Mouse (Mus musculus) mouse trophoblast stem cell (cell line): ENCODE data around the gene Anxa9.

ENCODE experiments used
- in situ Hi-C, 2 experiments: fragments of 300-500 bp; cut with MseI, MboI; formaldehyde crosslinking; loops; 2 replicates in 1 of 2; 3 replicates in 1 of 2; pipeline ENCODE4 v1.15.1; 2025

Anxa9 gene

DNA sequence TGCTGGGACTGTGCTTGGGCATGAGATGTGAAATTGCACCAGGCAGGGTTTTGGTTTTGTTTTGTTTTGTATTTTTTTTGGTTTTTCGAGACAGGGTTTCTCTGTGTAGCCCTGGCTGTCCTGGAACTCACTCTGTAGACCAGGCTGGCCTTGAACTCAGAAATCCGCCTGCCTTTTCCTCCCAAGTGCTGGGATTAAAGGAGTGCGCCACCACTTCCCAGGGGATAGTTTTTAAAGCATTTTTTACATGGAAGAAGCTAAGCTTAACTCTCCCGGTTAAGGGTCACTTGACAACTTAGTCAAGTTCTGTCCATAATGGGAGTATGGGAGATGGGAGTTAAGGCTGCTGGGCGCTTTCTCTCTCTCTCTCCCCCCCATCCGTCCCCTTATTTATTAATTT is 7.1 kb upstream of the Anxa9 start:
- in situ Hi-C loops = loop anchor here in 1 of 2 experiments (5.0 kb wide), 1 partner anchor 78 kb away; no protein-coding TSS in a partner anchor

DNA sequence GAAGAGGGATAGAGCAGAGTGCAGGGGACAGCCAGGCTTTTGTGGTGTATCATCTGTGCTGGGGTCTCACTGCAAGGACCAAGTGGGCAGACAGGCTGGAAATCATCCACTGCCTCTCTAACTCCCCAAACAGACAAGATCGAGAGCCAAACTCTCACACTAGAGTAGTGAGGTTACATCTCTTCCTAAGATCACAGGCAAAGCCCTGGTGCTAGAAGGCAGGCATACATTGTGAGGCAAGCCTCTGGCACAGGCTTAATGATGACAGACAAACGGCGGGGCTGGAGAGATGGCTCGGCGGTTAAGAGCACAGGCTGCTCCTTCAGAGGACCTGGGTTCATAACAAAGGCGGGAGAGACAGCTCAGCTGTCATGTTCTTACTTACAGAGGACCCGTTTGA is 6.5 kb upstream of the Anxa9 start:
- in situ Hi-C loops = loop anchor here in 1 of 2 experiments (5.0 kb wide), 1 partner anchor 79 kb away; no protein-coding TSS in a partner anchor

DNA sequence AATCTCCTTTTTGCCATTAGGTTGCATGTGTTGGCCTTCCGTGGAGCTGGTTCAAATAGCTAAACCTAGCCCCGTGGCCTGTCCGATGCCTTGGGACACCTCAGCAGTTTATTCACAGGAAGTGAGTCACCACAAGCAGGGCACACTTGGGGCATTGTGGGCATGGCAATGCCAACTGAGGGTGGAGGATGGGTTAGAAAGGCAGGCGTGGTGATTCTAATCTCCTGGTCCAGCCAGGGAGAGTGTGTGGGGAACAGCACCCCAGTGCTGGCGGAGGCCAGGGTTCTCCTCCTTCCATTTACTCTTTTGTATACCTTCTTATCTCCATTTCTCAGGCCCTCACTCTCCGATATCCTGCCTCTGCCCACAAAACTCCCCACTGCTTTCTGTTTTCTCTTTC is 5.6 kb upstream of the Anxa9 start:
- in situ Hi-C loops = loop anchor here in 1 of 2 experiments (5.0 kb wide), 1 partner anchor 80 kb away; no protein-coding TSS in a partner anchor

DNA sequence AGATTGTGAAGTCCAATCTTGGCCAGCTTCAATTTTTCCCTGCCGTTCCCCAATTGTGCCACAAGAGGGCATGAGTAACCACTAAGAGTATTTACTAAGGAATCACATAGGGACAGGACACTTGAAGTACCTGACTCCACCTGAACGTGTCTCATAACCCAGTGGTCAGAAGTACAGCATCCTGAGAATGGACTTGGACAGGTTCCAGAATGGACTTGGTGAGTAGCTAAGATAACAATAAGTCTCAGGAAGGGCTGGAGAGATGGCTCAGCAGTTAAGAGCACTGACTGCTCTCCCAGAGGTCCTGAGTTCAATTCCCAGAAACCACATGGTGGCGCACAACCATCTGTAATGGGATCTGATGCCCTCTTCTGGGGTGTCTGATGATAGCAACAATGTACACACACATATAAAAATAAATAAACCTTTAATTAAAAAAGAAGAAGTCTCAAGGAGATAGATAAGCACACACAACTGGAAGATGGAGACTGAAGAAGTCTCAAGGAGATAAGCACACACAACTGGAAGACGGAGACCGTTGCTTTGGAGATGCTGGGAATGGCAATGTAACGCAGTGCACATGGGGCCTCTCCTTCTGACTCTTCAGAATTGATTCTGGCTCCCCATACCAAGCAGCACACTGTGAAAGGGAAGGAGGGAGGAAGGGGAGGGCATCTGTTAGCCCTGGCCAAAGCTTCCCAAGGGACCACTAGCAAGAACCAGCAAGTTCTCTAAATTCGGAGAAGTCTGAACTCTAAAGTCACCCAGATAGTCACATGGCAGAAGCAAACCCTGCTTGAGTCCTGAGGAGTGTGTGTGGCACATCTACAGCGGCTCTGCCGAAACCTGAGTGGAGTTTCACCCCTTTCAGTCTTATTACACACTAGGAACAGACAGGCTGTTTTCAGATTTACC is 4.2 kb upstream of the Anxa9 start:
- in situ Hi-C loops = loop anchor here in 1 of 2 experiments (5.0 kb wide), 1 partner anchor 81 kb away; no protein-coding TSS in a partner anchor

DNA sequence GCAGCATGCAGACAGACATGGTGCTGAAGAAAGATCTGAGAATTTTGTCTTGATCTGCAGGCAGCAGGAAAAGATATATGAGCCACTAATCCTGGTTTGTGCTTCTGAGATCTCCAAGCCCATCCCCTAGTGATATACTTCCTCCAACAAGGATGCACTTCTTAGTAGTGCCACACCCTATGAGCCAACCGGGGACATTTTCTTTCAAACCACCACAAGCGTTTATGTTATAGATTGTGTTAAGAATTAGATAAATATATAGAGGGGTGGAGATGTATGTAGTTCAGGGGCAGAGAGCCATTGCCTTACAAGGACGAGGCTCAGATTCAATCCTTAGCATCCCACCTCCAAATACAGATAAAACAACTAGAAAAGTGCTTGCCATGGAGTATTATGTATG is 3.5 kb upstream of the Anxa9 start:
- in situ Hi-C loops = loop anchor here in 1 of 2 experiments (5.0 kb wide), 1 partner anchor 82 kb away; no protein-coding TSS in a partner anchor

DNA sequence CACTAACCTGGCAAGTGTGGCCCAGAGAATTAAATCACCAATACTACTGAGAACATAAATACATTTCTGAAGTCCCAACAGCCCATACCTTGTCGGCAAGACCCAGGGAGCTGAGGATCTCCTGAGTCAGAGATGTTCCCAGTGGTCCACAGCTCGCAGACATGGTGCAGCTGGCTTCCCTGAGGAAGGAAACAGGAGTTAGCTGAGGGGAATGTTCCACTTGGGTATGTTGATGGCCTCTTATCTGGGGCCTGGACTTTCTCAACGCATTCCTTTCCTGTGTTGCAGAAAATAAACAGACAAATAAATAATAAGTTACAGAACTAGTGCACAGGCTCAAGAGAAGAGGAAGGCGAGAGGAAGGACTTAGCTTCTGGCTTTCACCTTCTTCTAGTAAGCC is 732 bp downstream of the Anxa9 start:
- in situ Hi-C loops = no loop called here

DNA sequence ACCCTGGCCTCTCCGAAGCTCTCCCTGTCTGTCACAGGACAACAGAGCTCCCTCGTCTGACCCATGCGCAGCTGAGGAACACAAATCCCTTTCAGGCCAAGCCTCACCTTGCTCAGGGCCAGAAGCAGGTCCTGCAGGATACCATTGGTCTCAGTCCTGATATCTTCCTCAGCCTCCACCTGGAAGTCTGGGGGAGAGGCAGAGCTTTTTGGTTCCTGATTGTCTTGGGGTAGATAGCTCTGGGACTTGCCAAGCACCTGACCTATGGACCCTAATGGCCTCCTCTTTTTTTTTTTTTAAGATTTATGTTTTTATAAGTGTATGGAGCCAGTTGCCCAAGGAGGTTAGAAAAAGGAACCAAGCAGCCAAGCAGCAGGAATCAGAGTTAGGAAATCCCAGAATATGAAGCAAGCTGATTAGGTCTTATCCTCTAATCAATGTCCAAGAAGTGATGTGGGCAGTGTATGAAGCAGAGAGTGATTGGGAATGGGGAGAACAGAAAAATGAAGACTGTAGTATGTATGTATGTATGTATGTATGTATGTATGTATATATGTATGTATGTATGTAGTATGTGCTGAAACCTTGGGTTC is 5.7 kb downstream of the Anxa9 start:
- in situ Hi-C loops = no loop called here

DNA sequence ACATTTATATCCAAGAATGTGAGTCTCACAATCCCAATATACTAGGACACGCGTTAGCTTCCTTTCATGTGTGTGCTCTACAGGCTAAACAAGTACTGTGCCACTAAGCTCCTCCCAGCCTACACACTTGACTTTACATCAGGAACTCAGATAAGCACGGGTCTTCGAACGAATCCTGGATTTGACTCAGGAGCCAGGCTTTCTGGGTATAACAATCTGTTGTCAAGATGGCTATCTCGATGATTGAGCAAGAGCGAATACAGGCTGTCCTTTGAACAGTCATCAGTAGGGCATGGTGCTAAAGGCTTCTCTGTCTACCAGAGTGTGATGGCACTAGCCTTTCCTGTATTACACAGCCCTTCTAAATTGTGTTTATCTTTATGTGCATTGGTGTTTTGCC is 9.0 kb downstream of the Anxa9 start:
- in situ Hi-C loops = no loop called here

DNA sequence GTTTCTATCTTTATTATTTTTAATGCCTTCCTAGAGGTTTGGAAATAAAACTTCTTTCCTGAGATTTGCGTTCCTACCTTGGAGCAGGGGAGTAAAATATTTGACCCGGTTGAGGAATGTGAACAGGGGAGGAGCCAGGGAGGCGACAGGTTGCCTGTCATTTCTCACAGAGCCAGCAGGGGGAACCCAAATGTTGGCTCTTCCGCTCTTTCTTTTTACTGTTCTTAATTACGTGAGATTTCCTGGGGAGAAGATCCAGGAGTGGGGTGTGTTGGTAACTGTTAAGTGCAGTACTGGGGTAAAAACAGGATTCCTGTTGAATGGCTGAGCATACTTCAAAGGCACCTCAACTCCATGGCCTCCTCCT is 10.9 kb downstream of the Anxa9 start:
- in situ Hi-C loops = no loop called here

DNA sequence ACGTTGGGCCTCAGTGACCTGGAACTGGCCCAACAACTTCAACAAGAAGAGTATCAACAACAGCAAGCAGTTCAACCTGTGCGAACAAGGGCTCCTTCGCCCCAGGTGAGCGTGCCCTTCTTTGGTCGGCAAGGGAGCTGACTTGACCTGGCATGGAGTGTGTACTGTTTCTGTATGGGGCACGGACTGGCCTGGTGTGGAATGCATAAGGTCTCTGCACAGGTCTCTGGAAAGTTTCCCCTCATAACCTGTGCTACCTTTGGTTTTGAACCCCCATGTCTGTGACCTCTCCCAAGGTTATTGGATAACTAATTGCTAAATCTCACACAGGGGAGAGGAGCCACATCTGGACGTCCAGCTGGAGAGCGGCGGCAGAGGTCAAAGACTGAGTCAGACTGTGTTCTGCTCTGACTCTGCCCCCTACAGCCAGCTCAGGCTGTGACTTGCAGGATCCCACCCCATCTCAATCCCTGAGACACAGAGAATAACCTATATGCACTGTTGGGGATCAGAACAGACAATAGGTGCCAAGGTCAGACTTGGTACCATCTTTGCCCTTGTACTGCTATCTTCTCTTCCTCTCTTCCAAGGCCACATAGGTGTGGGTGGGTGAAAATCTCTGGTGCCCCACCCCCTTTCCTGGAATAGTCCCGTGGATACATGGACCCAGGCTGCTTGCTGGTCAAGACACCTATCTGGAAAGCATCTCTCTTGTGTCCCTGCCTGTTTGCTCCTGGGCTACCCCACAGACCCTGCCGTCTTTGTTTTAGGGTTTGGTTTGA is 11.5 kb downstream of the Anxa9 start:
- in situ Hi-C loops = no loop called here

DNA sequence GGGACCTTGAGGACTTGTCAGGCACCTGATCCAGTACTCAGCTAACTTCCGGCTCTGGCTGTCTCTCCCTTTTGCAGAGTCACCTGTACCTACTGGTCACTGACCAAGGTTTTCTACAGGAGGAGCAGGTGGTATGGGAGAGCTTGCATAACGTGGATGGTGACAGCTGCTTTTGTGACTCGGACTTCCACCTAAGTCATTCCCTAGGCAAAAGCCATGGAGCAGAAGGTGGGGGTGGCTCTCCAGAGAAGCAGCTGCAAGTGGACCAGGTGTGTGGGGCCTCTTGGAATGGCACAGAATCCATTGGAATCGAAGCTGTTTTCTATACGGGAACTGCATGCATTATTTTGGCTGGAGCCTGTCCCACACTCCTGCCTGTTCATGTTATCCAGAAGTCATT is 12.3 kb downstream of the Anxa9 start:
- in situ Hi-C loops = no loop called here

DNA sequence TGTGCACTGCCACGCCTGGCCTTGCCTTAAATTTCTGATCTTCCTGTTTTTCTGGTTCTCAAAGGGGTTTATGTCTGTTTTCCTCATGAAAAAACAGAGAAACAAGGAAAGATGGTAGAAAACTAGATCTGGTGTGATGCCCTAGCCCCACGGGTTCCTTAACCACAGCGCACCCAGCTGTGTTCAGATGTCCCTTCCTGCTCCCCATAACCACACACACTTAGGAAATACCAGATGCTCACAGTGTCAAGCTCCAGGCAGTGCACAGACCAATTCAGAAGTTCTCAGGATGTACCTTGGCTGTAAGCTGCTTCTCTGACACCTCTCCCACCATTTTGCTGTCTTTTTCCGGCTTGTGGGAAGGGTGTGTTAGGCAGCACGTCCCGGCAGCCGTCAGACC is 12.7 kb downstream of the Anxa9 start:
- in situ Hi-C loops = no loop called here

DNA sequence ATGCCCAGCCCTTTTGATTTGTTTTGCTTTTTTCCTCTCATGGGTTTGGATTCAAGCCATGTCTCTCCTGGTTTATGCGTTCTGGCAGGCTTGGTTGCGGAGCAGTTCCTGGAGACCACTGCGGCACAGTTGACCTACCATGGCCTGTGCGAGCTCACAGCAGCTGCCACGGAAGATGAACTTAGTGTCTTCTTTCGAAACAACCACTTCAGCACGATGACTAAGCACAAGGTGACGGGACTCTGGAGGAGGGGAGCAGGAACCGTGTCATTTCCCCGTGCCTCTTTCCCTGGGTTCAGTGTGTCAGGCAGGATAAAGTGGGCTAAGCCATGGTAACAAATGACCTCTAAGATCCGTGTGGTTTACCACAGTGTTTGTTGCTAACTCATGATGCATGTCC is 13.4 kb downstream of the Anxa9 start:
- in situ Hi-C loops = no loop called here

DNA sequence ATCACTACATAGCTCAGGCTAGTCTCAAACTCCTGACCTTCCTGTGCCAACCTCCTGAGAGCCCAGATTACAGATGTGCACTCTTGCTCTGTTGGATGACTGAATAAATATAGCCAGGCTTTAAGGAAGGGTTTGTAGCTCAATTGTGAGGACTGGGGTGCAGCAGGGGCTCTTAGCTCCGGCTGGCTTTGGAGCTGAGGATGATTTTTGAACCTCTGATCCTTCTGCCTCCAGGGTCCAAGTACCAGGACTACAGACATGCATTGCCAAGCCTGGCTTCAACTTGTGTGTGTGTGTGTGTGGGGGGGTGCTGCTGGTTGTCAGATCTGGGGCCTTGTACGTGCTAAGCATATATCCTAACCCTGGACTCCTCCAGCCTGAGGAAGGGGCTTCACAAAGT is 14.1 kb downstream of the Anxa9 start:
- in situ Hi-C loops = no loop called here

DNA sequence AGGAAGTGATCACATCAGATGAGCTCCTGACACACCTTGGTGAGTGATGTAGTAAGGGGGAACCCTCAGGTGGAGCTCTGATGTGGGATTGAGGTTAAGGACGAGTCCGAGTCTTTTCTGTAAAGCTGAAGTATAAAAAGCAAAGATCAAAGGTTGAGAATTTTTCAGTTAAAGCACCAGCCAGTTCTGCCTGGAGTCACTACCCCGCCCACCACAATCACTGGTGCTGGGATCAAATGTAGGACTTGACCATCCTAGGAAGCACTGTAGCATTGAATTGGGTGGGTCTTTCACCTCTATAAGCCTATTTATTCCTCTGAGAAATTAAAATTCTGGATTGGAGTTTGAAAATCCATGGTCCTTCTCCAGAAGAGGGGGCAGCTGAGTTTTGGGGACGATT is 15.9 kb downstream of the Anxa9 start:
- in situ Hi-C loops = no loop called here

DNA sequence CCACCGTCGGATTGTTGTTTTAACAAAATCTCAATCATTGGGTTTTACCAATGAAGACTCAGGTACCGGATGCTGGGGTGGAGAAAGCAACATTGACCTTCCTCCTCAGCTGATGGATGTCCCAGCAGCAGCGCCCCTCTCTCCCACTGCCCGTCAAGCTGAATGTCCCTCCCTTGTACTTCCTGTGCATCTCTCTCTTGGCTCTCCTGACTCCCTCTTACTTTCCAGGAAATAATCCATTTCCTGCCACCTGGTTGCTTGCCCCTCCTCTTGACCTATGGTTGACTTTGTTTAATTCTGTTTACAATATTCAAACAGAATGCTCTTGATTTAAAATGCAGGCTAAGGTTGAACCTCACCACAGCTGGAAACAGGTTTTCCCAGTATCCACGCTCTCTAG is 16.8 kb downstream of the Anxa9 start:
- in situ Hi-C loops = no loop called here

DNA sequence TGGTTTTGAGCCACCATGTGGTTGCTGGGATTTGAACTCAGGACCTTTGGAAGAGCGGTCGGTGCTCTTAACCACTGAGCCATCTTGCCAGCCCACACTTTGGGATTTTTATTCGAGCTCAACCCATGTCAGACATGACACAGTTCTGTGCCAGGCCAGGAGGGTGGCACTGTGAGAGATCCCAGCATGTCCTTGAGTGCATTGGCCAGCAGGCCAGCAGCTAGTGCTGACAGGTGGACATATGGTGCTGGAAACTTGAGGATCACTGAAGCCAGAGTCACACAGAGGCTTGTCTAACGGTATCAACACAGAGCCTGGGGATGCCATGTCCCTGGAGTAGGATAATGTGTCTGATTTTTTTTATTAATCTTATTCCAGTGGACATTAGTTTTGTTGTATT is 17.6 kb downstream of the Anxa9 start:
- in situ Hi-C loops = no loop called here

DNA sequence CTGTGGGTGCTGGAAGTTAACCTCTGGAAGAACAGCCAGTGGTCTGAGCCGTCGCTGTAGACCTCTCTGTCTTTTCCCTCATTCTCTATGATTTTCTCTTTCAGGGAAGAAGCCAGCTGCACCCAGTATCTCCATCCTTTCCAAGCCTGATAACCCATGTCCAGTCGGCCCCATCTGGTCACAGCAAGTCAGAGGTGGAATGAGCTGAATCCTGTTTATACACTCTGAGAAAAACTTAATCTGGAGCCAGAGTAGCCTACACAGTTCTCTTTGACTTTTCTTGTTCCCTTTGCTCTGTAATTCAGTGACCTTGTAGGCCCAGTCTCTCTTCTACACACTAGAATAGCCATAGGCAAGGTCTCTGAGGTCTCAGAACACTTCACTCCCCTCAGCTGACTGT is 19.4 kb downstream of the Anxa9 start:
- in situ Hi-C loops = no loop called here

DNA sequence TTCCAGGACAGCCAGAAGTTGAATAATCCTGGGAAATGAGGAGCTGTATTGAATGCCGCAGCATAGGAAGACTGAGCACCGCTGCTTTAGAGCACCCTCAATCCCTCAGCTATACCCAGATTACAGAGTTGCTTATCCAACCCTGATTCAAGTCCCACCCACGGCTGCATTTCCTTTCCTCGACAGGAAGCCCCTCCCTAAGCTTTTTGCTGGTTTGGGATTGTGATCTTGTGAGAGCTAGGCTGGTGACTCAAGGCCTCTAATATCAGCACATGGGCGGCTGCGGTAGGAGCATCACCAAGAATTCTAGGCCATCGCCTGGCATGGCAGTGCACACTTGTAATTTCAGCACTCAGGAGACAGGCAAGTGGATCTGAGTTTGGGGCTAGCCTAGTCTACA is 20.5 kb downstream of the Anxa9 start:
- in situ Hi-C loops = no loop called here

DNA sequence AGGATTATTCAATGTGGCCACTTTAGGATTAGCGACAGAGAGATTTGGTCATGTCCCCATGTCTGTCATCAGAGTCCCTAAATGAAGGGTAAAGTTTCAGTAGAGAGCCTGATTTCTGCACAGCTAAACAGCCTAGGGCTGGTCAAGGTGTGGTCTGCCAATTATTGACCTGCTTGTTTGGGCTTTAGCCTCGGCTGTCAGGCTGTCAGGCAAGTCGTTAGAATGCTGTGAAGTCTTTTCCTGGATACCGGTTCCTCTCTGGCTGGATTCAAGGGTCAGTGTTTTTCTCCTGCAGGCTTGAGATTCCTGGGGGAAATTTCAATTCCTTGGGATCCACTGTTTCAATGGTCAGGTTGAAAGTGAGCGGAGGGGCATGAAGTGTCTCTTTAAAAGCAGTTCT is 21.0 kb downstream of the Anxa9 start:
- in situ Hi-C loops = no loop called here

DNA sequence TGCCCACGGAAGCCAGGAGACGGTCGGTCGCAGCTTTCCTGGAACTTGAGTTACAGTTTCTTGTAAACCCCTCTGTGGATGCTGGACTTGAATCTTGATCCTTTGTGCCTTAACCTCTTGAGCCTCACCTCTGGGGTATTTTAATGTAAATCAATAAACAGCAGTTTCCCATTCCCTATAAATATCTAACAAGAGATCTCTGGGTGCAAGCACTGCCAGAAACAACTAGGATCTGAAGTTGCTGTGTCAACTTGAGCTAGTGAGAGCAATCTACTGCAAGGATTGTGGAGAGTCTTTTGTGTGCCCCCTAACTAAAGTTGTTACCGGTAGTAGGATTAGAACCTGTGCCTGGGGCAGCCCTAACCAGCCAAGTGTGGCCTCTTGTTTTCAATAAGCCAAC is 21.6 kb downstream of the Anxa9 start:
- in situ Hi-C loops = no loop called here
